Mouse (Mus musculus) liver, embryonic 14.5 days (tissue): ENCODE measurements around the gene Rasa2. TPM values are rescaled to one million over a fixed set of nuclear protein-coding genes. Genes with fewer than 3 reads are reported as not detected.
"Not testable (repeated sequence)": the region's sequence is repeated elsewhere in the genome, so short reads cannot be mapped to it uniquely, and the experiment has no call there.

Experiments used
- ATAC-seq: fragments of 200-750 bp; cut with Nextera tagmentation; 2 replicates; pipeline ENCODE4 v1.8.0; 2017; ENCODE audit warnings: moderate number of reproducible peaks, mild to moderate bottlenecking, moderate library complexity; ENCODE audit not compliant: insufficient read depth
- DNase-seq, 3 experiments: peaks; one replicate each; pipeline ENCODE4 v3.0.0-alpha.2; 2012 to 2013; ENCODE audit warnings: low read depth in 3 of 3, low spot score in 3 of 3
- H3K27ac ChIP-seq: fragments of 300-500 bp; sonication (generic); 2 replicates; pipeline ENCODE4 v1.5.1; 2014; ENCODE audit warnings: moderate library complexity, mild to moderate bottlenecking, control low read depth, inconsistent platforms
- H3K27me3 ChIP-seq: fragments of 300-500 bp; sonication (generic); 2 replicates; pipeline ENCODE4 v1.6.1; 2014; ENCODE audit warnings: mild to moderate bottlenecking, low read length, moderate library complexity; ENCODE audit not compliant: control insufficient read depth, insufficient read depth
- H3K36me3 ChIP-seq: fragments of 300-500 bp; sonication (generic); replicated peaks from 2 replicates; pipeline ENCODE4 v1.6.1; 2014; ENCODE audit warnings: low read depth; ENCODE audit not compliant: control insufficient read depth, insufficient read depth
- H3K4me1 ChIP-seq, 2 experiments: fragments of 200-500 bp in 1 of 2; fragments of 300-500 bp in 1 of 2; sonication (generic) in 1 of 2; replicated peaks; 2 replicates each; pipeline ENCODE4 v1.6.1; 2012 to 2014; ENCODE audit warnings: antibody characterized with exemption in 1 of 2, inconsistent platforms in 1 of 2, low read length in 1 of 2; ENCODE audit not compliant: control insufficient read depth in 2 of 2, insufficient read depth in 2 of 2
- H3K4me2 ChIP-seq: fragments of 300-500 bp; sonication (generic); 2 replicates; pipeline ENCODE4 v1.6.1; 2014; ENCODE audit warnings: low read depth, mild to moderate bottlenecking, control low read depth, moderate library complexity
- H3K4me3 ChIP-seq, 2 experiments: fragments of 200-500 bp in 1 of 2; fragments of 300-500 bp in 1 of 2; sonication (generic) in 1 of 2; 2 replicates each; pipeline ENCODE4 v1.5.1; 2012 to 2014; ENCODE audit warnings: low read depth in 2 of 2, low read length in 2 of 2, mild to moderate bottlenecking in 2 of 2, control low read depth in 1 of 2, inconsistent platforms in 1 of 2, moderate library complexity in 1 of 2; ENCODE audit not compliant: insufficient read depth in 1 of 2
- H3K9ac ChIP-seq: fragments of 300-500 bp; sonication (generic); replicated peaks from 2 replicates; pipeline ENCODE4 v1.6.1; 2014; ENCODE audit warnings: mild to moderate bottlenecking, control low read depth, moderate library complexity
- H3K9me3 ChIP-seq: fragments of 300-500 bp; sonication (generic); 2 replicates; pipeline ENCODE4 v1.6.1; 2016; ENCODE audit warnings: low read length, mixed read lengths; ENCODE audit not compliant: control insufficient read depth
- CTCF ChIP-seq: IDR thresholded peaks from 2 replicates; pipeline ENCODE4 v1.5.1; 2016; ENCODE audit warnings: antibody characterized with exemption, low read depth, control low read depth
- EP300 ChIP-seq: IDR thresholded peaks from 2 replicates; pipeline ENCODE4 v1.6.1; 2016; ENCODE audit warnings: antibody characterized with exemption, low read depth
- WGBS: fragments of 180-500 bp; shearing (Covaris S2); extraction: QIAGEN DNeasy Blood & Tissue Kit; methylation state at CpG from one replicate; pipeline ENCODE4 v1.1.7; 2014; ENCODE audit not compliant: insufficient replicate concordance; 5-methylcytosine and 5-hydroxymethylcytosine counted together
- polyA plus RNA-seq, 2 experiments: library from polyadenylated mRNA; depleted of rRNA in 1 of 2; stranded (reverse) in 1 of 2; unstranded in 1 of 2; fragments of >200 nt; fragmentation: Nextera tagmentation in 1 of 2; extraction: Ambion mirVana in 1 of 2; gene quantifications; 2 replicates each; pipeline versions ENCODE4 v1.2.1 to v1.2.3; 2012 to 2014

Rasa2 gene
- polyA plus RNA-seq, 2 experiments: 0.84 to 2.3 TPM

DNA sequence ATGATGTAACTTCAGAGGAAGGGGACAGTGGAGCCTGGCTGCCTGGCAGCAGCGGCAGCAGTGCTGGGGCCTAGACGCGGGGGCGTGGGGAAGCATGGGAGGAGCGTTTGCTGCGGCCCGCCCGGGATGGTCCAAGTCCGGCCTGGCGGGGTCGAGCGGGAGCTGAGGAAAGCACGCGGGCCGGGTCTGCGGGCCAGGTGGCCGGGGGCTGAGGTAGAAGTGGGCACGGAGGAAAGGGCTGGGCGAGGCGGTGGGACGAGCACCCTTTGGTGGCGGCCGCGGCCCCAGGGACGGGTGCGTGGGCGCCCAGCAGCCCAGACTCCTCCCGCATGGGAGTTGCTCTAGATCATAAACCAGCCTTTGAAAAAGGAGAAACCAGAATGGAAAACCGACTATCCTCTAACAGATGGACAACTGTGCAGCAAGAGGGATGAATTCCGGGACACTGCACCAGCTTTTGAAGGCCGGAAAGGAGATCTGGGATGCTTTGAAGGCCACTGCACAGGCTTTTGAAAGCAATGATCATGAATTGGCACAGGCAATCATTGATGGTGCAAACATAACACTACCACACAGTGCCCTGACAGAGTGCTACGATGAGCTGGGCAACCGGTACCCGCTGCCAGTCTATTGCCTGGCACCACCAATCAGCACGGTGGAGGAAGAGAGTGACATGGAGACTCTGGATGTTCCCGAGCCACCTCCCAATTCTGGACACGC, 94.4 kb downstream of the Rasa2 start:
- ATAC-seq (peak; percentile 78), DNase-seq (peak in 2 of 3 experiments; percentile 18 to 42)
- Histone ChIP-seq H3K4me2 (peak overlapping the region; percentile 73), H3K4me3 (peak overlapping the region; percentile 44 to 58), H3K9ac (peak overlapping the region; percentile 44), H3K27me3 (no peaks in the 10 kb centered on the region), H3K9me3 (no peaks in the 10 kb centered on the region), H3K27ac (no peak overlapping the region), H3K36me3 (no peaks in the 10 kb centered on the region), H3K4me1 (peaks cover 0 to 7% of the 10 kb centered on the region in 2 experiments; a peak in 2 of 4 replicates)
- 26% methylated on average over 37 of the region's 37 CpGs for WGBS
- TF ChIP-seq CTCF (no peak), EP300 (no peak)

GRCm38 (mm10) chr9:96536093-96536492, 95.3 kb downstream of the Rasa2 start:
- H3K4me3 ChIP-seq, H3K27ac ChIP-seq, ATAC-seq, H3K4me2 ChIP-seq, H3K27me3 ChIP-seq, H3K4me1 ChIP-seq, H3K9ac ChIP-seq, DNase-seq, H3K36me3 ChIP-seq, H3K9me3 ChIP-seq: not testable (repeated sequence)
- 52% methylated on average over 4 of the region's 4 CpGs for WGBS

DNA sequence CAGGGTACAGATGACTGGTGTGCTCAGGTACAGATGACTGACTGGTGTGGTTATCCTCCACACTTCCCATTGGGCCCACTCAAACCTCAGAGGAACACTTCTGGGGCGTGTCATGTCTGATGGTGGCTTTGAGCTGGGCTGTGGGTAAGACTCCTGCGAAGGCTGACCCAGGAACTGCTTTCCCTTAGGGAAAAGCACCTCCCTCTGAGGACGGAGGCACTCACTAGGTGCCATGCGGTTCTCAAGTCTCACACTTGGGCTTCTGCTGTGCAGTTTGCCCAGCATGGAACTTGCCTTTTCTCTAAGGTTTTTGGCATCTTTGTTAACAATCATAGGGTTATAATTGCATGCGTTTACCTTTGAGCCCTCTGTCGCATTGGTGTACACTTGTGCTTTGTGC, 96.0 kb downstream of the Rasa2 start:
- Histone ChIP-seq H3K4me2 (no peak overlapping the region), H3K9ac (no peak overlapping the region), H3K4me1 (peaks cover 0 to 7% of the 10 kb centered on the region in 2 experiments; a peak in 2 of 4 replicates), H3K4me3 (no peak overlapping the region), H3K36me3 (no peaks in the 10 kb centered on the region), H3K27me3 (no peaks in the 10 kb centered on the region), H3K27ac (no peak overlapping the region), H3K9me3 (no peaks in the 10 kb centered on the region)
- 70% methylated on average over 6 of the region's 6 CpGs for WGBS
- DNase-seq (no peak), ATAC-seq (no peak)
- TF ChIP-seq EP300 (no peak), CTCF (no peak)

DNA sequence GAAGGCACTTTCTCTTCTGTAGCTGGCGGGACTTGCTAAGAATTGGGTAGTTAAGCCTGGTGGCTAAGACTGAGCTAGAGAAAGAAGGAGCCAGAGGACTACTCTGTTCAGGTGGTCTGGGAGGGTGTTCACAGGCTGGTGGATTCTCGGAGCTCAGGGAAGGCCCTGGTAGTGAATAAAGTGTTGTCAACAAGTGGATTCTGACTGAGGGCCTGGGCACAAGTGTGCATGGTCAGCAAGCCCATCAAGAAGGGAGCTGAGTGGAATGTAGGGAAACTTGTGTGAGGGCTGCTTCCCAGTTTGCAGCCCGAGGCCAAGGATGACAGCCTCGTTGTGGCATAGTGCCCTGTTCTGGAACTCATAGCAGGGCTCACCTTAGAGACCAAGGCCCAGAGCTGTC, 97.2 kb downstream of the Rasa2 start:
- no peak overlapping the region for H3K9ac ChIP-seq
- TF ChIP-seq CTCF: no peak
- no peak for TF ChIP-seq EP300
- peaks cover 0 to 7% of the 10 kb centered on the region in 2 experiments; a peak in 2 of 4 replicates for H3K4me1 ChIP-seq
- no peaks in the 10 kb centered on the region for H3K9me3 ChIP-seq
- 77% methylated on average over 4 of the region's 4 CpGs for WGBS
- no peaks in the 10 kb centered on the region for H3K27me3 ChIP-seq
- H3K4me2 ChIP-seq: no peak overlapping the region
- H3K27ac ChIP-seq: no peak overlapping the region
- H3K4me3 ChIP-seq: no peak overlapping the region
- no peaks in the 10 kb centered on the region for H3K36me3 ChIP-seq
- DNase-seq (no peak), ATAC-seq (no peak)

GRCm38 (mm10) chr9:96533476-96533875, 97.9 kb downstream of the Rasa2 start:
- 63% methylated on average over 6 of the region's 6 CpGs for WGBS
- H3K4me2 ChIP-seq: no peak overlapping the region
- no peak overlapping the region for H3K4me3 ChIP-seq
- H3K9me3 ChIP-seq: no peaks in the 10 kb centered on the region
- TF ChIP-seq CTCF (no peak), EP300 (no peak)
- no peak overlapping the region for H3K27ac ChIP-seq
- H3K36me3 ChIP-seq: no peaks in the 10 kb centered on the region
- H3K4me1 ChIP-seq: peaks cover 0 to 7% of the 10 kb centered on the region in 2 experiments; a peak in 2 of 4 replicates
- H3K27me3 ChIP-seq: no peaks in the 10 kb centered on the region
- H3K9ac ChIP-seq: no peak overlapping the region
- ATAC-seq (no peak), DNase-seq (no peak)
